31 mouse cellular contexts compared by ENCODE assay signal in genomic region chr17:32573286-32573685, GRCm38 (mm10). TPM values are rescaled to one million over a fixed set of nuclear protein-coding genes. Genes with fewer than 3 reads are reported as not detected.
"Had no signal": no experiment of that assay in that cellular context is flagged by ENCODE, and none has a peak within 500 bp of the region (broad histone marks: within the 10 kb centered on the region; RNA-seq: fewer than 3 reads in every experiment).

No protein-coding gene starts in this region.

RNA-seq across cellular contexts. Expression of gene Cyp4f37, which starts 47.8 kb away (rescaled TPM):
- total RNA-seq: gastrocnemius, adult 2 months; gastrocnemius, postnatal 10 days; gastrocnemius, postnatal 25 days; gastrocnemius, postnatal 4 days; granulocyte monocyte progenitor cell, adult 5-6 weeks; heart, adult 2 months; heart, postnatal 10 days; heart, postnatal 25 days; heart, postnatal 4 days; layer of hippocampus, adult 2 months; layer of hippocampus, postnatal 10 days; layer of hippocampus, postnatal 25 days; left cerebral cortex, adult 2 months; left cerebral cortex, postnatal 14 days; left cerebral cortex, postnatal 36 days had no signal
- polyA plus RNA-seq: frontal cortex, adult 2 months; heart, adult 2 months; heart, embryonic 11.5 days; heart, embryonic 13.5 days; heart, embryonic 15.5 days; hindbrain, embryonic 10.5 days; hindbrain, embryonic 12.5 days; hindbrain, embryonic 16.5 days; inflammation-experienced regulatory T-cells, adult 6 months; intestine, embryonic 15.5 days; intestine, postnatal 0 days; kidney, embryonic 14.5 days; kidney, embryonic 16.5 days; limb, embryonic 10.5 days; limb, embryonic 12.5 days; limb, embryonic 14.5 days; liver, embryonic 11.5 days had no signal
